Mouse (Mus musculus) midbrain, embryonic 15.5 days (tissue): ENCODE results near the gene Gm45837. TPM values are rescaled to one million over a fixed set of nuclear protein-coding genes. Genes with fewer than 3 reads are reported as not detected.

ENCODE experiments used
- ATAC-seq: fragments of 200-750 bp; cut with Nextera tagmentation; replicated peaks from 2 replicates; pipeline ENCODE4 v1.8.0; 2017; ENCODE audit warnings: moderate TSS enrichment
- H3K27ac ChIP-seq: fragments of 300-500 bp; sonication (generic); 2 replicates; pipeline ENCODE4 v1.5.1; 2015; ENCODE audit warnings: mild to moderate bottlenecking, inconsistent platforms
- H3K27me3 ChIP-seq: fragments of 300-500 bp; sonication (generic); replicated peaks from 2 replicates; pipeline ENCODE4 v1.6.1; 2015; ENCODE audit warnings: inconsistent platforms
- H3K36me3 ChIP-seq: fragments of 300-500 bp; sonication (generic); replicated peaks from 2 replicates; pipeline ENCODE4 v1.6.1; 2015; ENCODE audit warnings: inconsistent platforms
- H3K4me1 ChIP-seq: fragments of 300-500 bp; sonication (generic); 2 replicates; pipeline ENCODE4 v1.6.1; 2015; ENCODE audit warnings: inconsistent platforms
- H3K4me2 ChIP-seq: fragments of 300-500 bp; sonication (generic); 2 replicates; pipeline ENCODE4 v1.6.1; 2015; ENCODE audit warnings: inconsistent platforms, mild to moderate bottlenecking, moderate library complexity
- H3K4me3 ChIP-seq: fragments of 300-500 bp; sonication (generic); 2 replicates; pipeline ENCODE4 v1.5.1; 2015; ENCODE audit warnings: mild to moderate bottlenecking, inconsistent platforms
- H3K9ac ChIP-seq: fragments of 300-500 bp; sonication (generic); 2 replicates; pipeline ENCODE4 v1.6.1; 2015; ENCODE audit warnings: mild to moderate bottlenecking, inconsistent platforms
- H3K9me3 ChIP-seq: fragments of 300-500 bp; sonication (generic); 2 replicates; pipeline ENCODE4 v1.6.1; 2016; ENCODE audit warnings: inconsistent platforms
- WGBS: fragments of 180-500 bp; shearing (Covaris S2); methylation state at CpG from one replicate; pipeline ENCODE4 v1.1.7; 2015; ENCODE audit warnings: mixed read lengths; 5-methylcytosine and 5-hydroxymethylcytosine counted together
- polyA plus RNA-seq: library from polyadenylated mRNA; unstranded; fragments of >200 nt; fragmentation: Nextera tagmentation; extraction: Ambion mirVana; gene quantifications from 2 replicates; pipeline ENCODE4 v1.2.1, GENCODE M21; 2015

The Gm45837 gene
- polyA plus RNA-seq, 1 experiment from 2014 or later, result not detected

- Histone ChIP-seq H3K9me3 (no peaks in the 10 kb centered on the region), H3K9ac (no peak overlapping the region), H3K36me3 (no peaks in the 10 kb centered on the region), H3K4me3 (no peak overlapping the region), H3K27me3 (no peaks in the 10 kb centered on the region), H3K4me2 (no peak overlapping the region), H3K4me1 (peaks cover 6% of the 10 kb centered on the region), H3K27ac (no peak overlapping the region)
- WGBS, result 84% methylated on average over 7 of the region's 7 CpGs
- ATAC-seq, result no peak
Measured at GRCm38 (mm10) chr7:101526484-101526883, 115.8 kb downstream of the Gm45837 start.

- ATAC-seq, result no peak
- H3K27ac ChIP-seq, result no peak overlapping the region
- 29% methylated on average over 5 of the region's 5 CpGs for WGBS
- H3K9me3 ChIP-seq, result no peaks in the 10 kb centered on the region
- no peak overlapping the region for H3K4me3 ChIP-seq
- no peak overlapping the region for H3K4me2 ChIP-seq
- H3K27me3 ChIP-seq, result peaks cover 3% of the 10 kb centered on the region; the same call in 1 of the 2 replicates
- peaks cover 6% of the 10 kb centered on the region; the same call in 1 of the 2 replicates for H3K4me1 ChIP-seq
- no peaks in the 10 kb centered on the region for H3K36me3 ChIP-seq
- no peak overlapping the region for H3K9ac ChIP-seq
Measured at GRCm38 (mm10) chr7:101534428-101534827, 123.7 kb downstream of the Gm45837 start.

GRCm38 (mm10) chr7:101535102-101535501 lies 124.4 kb downstream of the Gm45837 start:
- H3K36me3 ChIP-seq, result no peaks in the 10 kb centered on the region
- H3K9ac ChIP-seq, result no peak overlapping the region

GRCm38 (mm10) chr7:101535517-101535916 lies 124.8 kb downstream of the Gm45837 start:
- H3K4me2 ChIP-seq, result no peak overlapping the region
- no peaks in the 10 kb centered on the region for H3K9me3 ChIP-seq
- H3K9ac ChIP-seq, result no peak overlapping the region
- 65% methylated on average over 5 of the region's 5 CpGs for WGBS
- H3K4me1 ChIP-seq, result peaks cover 11% of the 10 kb centered on the region; the same call in 1 of the 2 replicates
- no peak for ATAC-seq
- peaks cover 3% of the 10 kb centered on the region; the same call in 1 of the 2 replicates for H3K27me3 ChIP-seq
- H3K4me3 ChIP-seq, result no peak overlapping the region
- H3K27ac ChIP-seq, result no peak overlapping the region
- no peaks in the 10 kb centered on the region for H3K36me3 ChIP-seq

More at GRCm38 (mm10) chr7:101535102-101535501, 124.4 kb downstream of the Gm45837 start:
- WGBS, result 62% methylated on average over 10 of the region's 10 CpGs
- Histone ChIP-seq H3K4me2 (no peak overlapping the region), H3K9me3 (no peaks in the 10 kb centered on the region), H3K27ac (no peak overlapping the region), H3K27me3 (peaks cover 3% of the 10 kb centered on the region; the same call in 1 of the 2 replicates), H3K4me3 (no peak overlapping the region), H3K4me1 (peaks cover 11% of the 10 kb centered on the region; the same call in 1 of the 2 replicates)
- no peak for ATAC-seq

- Histone ChIP-seq H3K9ac (no peak overlapping the region), H3K4me2 (no peak overlapping the region), H3K4me3 (no peak overlapping the region), H3K27ac (no peak overlapping the region), H3K36me3 (no peaks in the 10 kb centered on the region), H3K4me1 (peaks cover 11% of the 10 kb centered on the region; the same call in 1 of the 2 replicates), H3K9me3 (no peaks in the 10 kb centered on the region), H3K27me3 (peaks cover 3% of the 10 kb centered on the region; the same call in 1 of the 2 replicates)
- WGBS, result 57% methylated on average over 8 of the region's 8 CpGs
- ATAC-seq, result no peak
Measured at GRCm38 (mm10) chr7:101537541-101537940, 126.9 kb downstream of the Gm45837 start.

GRCm38 (mm10) chr7:101538141-101538933 lies 127.7 kb downstream of the Gm45837 start:
- no peak overlapping the region for H3K4me2 ChIP-seq
- H3K27me3 ChIP-seq, result peaks cover 3% of the 10 kb centered on the region; the same call in 1 of the 2 replicates
- 60% methylated on average over 14 of the region's 14 CpGs for WGBS
- no peak overlapping the region for H3K4me3 ChIP-seq
- H3K9me3 ChIP-seq, result no peaks in the 10 kb centered on the region
- H3K36me3 ChIP-seq, result no peaks in the 10 kb centered on the region
- no peak overlapping the region for H3K27ac ChIP-seq
- peaks cover 11% of the 10 kb centered on the region; the same call in 1 of the 2 replicates for H3K4me1 ChIP-seq
- H3K9ac ChIP-seq, result no peak overlapping the region
- no peak for ATAC-seq

GRCm38 (mm10) chr7:101539774-101540173 lies 129.1 kb downstream of the Gm45837 start:
- H3K4me1 ChIP-seq, result peaks cover 11% of the 10 kb centered on the region; the same call in 1 of the 2 replicates
- no peaks in the 10 kb centered on the region for H3K36me3 ChIP-seq
- no peak overlapping the region for H3K9ac ChIP-seq
- WGBS, result 44% methylated on average over 9 of the region's 9 CpGs
- no peaks in the 10 kb centered on the region for H3K27me3 ChIP-seq
- H3K4me3 ChIP-seq, result no peak overlapping the region
- H3K27ac ChIP-seq, result no peak overlapping the region
- no peak for ATAC-seq
- no peaks in the 10 kb centered on the region for H3K9me3 ChIP-seq
- H3K4me2 ChIP-seq, result no peak overlapping the region

- Histone ChIP-seq H3K9ac (no peak overlapping the region), H3K36me3 (no peaks in the 10 kb centered on the region), H3K27ac (no peak overlapping the region), H3K4me1 (peaks cover 8% of the 10 kb centered on the region; the same call in 1 of the 2 replicates), H3K9me3 (no peaks in the 10 kb centered on the region), H3K27me3 (no peaks in the 10 kb centered on the region), H3K4me2 (no peak overlapping the region), H3K4me3 (no peak overlapping the region)
- no peak for ATAC-seq
- WGBS, result 66% methylated on average over 5 of the region's 5 CpGs
Measured at GRCm38 (mm10) chr7:101540684-101541083, 130.0 kb downstream of the Gm45837 start.

GRCm38 (mm10) chr7:101541132-101541531 lies 130.4 kb downstream of the Gm45837 start:
- no peak overlapping the region for H3K9ac ChIP-seq
- no peak overlapping the region for H3K4me3 ChIP-seq
- peak; percentile 84 for ATAC-seq
- H3K4me2 ChIP-seq, result no peak overlapping the region
- 0 out of 2 replicates have a peak, but pooled peaks cover 7% of the 10 kb centered on the region for H3K4me1 ChIP-seq
- no peaks in the 10 kb centered on the region for H3K9me3 ChIP-seq
- no peaks in the 10 kb centered on the region for H3K36me3 ChIP-seq
- 3% methylated on average over 11 of the region's 11 CpGs for WGBS
- no peaks in the 10 kb centered on the region for H3K27me3 ChIP-seq
- no peak overlapping the region for H3K27ac ChIP-seq

- Histone ChIP-seq H3K36me3 (no peaks in the 10 kb centered on the region), H3K4me3 (no peak overlapping the region), H3K27me3 (no peaks in the 10 kb centered on the region), H3K9me3 (no peaks in the 10 kb centered on the region), H3K4me2 (no peak overlapping the region), H3K9ac (no peak overlapping the region), H3K27ac (no peak overlapping the region), H3K4me1 (0 out of 2 replicates have a peak, but pooled peaks cover 7% of the 10 kb centered on the region)
- 61% methylated on average over 10 of the region's 10 CpGs for WGBS
- no peak for ATAC-seq
Measured at GRCm38 (mm10) chr7:101541734-101542133, 131.0 kb downstream of the Gm45837 start.

GRCm38 (mm10) chr7:101547651-101548050 lies 137.0 kb downstream of the Gm45837 start:
- WGBS, result 81% methylated on average over 3 of the region's 3 CpGs
- H3K9ac ChIP-seq, result no peak overlapping the region
- ATAC-seq, result no peak
- H3K4me1 ChIP-seq, result no peaks in the 10 kb centered on the region
- no peaks in the 10 kb centered on the region for H3K36me3 ChIP-seq
- H3K9me3 ChIP-seq, result no peaks in the 10 kb centered on the region
- H3K4me2 ChIP-seq, result no peak overlapping the region
- no peaks in the 10 kb centered on the region for H3K27me3 ChIP-seq
- H3K4me3 ChIP-seq, result no peak overlapping the region
- H3K27ac ChIP-seq, result no peak overlapping the region

- H3K36me3 ChIP-seq, result no peaks in the 10 kb centered on the region
- no peaks in the 10 kb centered on the region for H3K27me3 ChIP-seq
- 73% methylated on average over 3 of the region's 3 CpGs for WGBS
- H3K9me3 ChIP-seq, result no peaks in the 10 kb centered on the region
- ATAC-seq, result no peak
- no peaks in the 10 kb centered on the region for H3K4me1 ChIP-seq
- H3K4me2 ChIP-seq, result no peak overlapping the region
- no peak overlapping the region for H3K4me3 ChIP-seq
- H3K9ac ChIP-seq, result no peak overlapping the region
- no peak overlapping the region for H3K27ac ChIP-seq
Measured at GRCm38 (mm10) chr7:101549266-101549665, 138.6 kb downstream of the Gm45837 start.
